8 mouse cellular contexts compared by ENCODE assay signal in genomic region chr7:25847722-25848443, GRCm38 (mm10). TPM values are rescaled to one million over a fixed set of nuclear protein-coding genes. Genes with fewer than 3 reads are reported as not detected.
DNase-seq lines count a peak whose midpoint lies in the region; ATAC-seq and TF ChIP-seq lines count a peak whose summit lies in the region.

No protein-coding gene starts in this region.

- 10% methylated on average over 13 of the region's 13 CpGs for WGBS in hindbrain, embryonic 15.5 days

- ATAC-seq in Patski, result peak; percentile 60
- ATAC-seq in hindbrain, embryonic 15.5 days (ENCODE audit: low FRiP score, low read depth), result peak; percentile 92

- no peaks in the 10 kb centered on the region for H3K4me1 ChIP-seq in hindbrain, embryonic 15.5 days (replicated peaks)

- POLR2A ChIA-PET in Patski (lab: Charles Lee), result no interaction called here

- H3K4me2 ChIP-seq in hindbrain, embryonic 15.5 days, result peak overlapping the region; percentile 65

- no peaks in the 10 kb centered on the region for H3K27me3 ChIP-seq in Patski
- H3K27me3 ChIP-seq in hindbrain, embryonic 15.5 days, result no peaks in the 10 kb centered on the region

- CTCF ChIA-PET in Patski (lab: Charles Lee), result no interaction called here

- peak overlapping the region; percentile 57 for H3K4me3 ChIP-seq in hindbrain, embryonic 15.5 days

- in situ Hi-C loops in Patski (cut with MboI; ENCODE audit: low pct_unique_long_range_greater_than_20kb), result no loop called here

- H3K27ac ChIP-seq in hindbrain, embryonic 15.5 days (replicated peaks), result peak overlapping the region; percentile 62

- no peak for DNase-seq in Patski (ENCODE audit: low read depth, low spot score)
- peak; percentile 92 to 95 for DNase-seq in cerebellum, postnatal 10 days
- peak; percentile 85 to 88 for DNase-seq in frontal cortex, postnatal 36 days (ENCODE audit: low spot score in 2 of 2)
- DNase-seq in layer of hippocampus, postnatal 36 days, result peak; percentile 81 to 84
- peak; percentile 87 for DNase-seq in lung, postnatal 25 days (ENCODE audit: low spot score)
- peak; percentile 47 for DNase-seq in retina, adult 2 months (ENCODE audit: low read depth, low spot score)
- peak; percentile 92 for DNase-seq in thymus, postnatal 25 days

- H3K9me3 ChIP-seq in hindbrain, embryonic 15.5 days, result no peaks in the 10 kb centered on the region

- peak; percentile 71 for TF ChIP-seq CTCF in Patski (IDR thresholded peaks at IDR 0.05)

- H3K36me3 ChIP-seq in hindbrain, embryonic 15.5 days, result no peaks in the 10 kb centered on the region

- H3K9ac ChIP-seq in hindbrain, embryonic 15.5 days, result peak overlapping the region; percentile 53

RNA-seq across cellular contexts. Expression of gene Cyp2s1, which starts 31.2 kb away (rescaled TPM):
- polyA plus RNA-seq in Patski (2021), result 0.42 TPM
- polyA plus RNA-seq in hindbrain, embryonic 15.5 days (2015; fragmentation: Nextera tagmentation; extraction: Ambion mirVana), result 3.2 and 3.3 TPM in 2 replicates
- total RNA-seq in layer of hippocampus, postnatal 36 days (2021), result 1 to 10 TPM; 1.8 to 2.3 TPM

RNA-seq across cellular contexts. Expression of gene Cyp2b10, which starts 49.5 kb away (rescaled TPM):
- not detected for polyA plus RNA-seq in Patski (2021)
- not detected in 2 replicates for polyA plus RNA-seq in hindbrain, embryonic 15.5 days (2015; fragmentation: Nextera tagmentation; extraction: Ambion mirVana)
- total RNA-seq in layer of hippocampus, postnatal 36 days (2021), result under 1 TPM; 0.17 to 0.33 TPM

RNA-seq across cellular contexts. Expression of gene Axl, which starts 59.4 kb away (rescaled TPM):
- polyA plus RNA-seq in Patski (2021), result 473 TPM
- polyA plus RNA-seq in hindbrain, embryonic 15.5 days (2015; fragmentation: Nextera tagmentation; extraction: Ambion mirVana), result 22.5 and 23.1 TPM in 2 replicates
- 10 to 100 TPM; 39.8 to 42.1 TPM for total RNA-seq in layer of hippocampus, postnatal 36 days (2021)

Comparison
In these comparisons a context has a peak if more than half of its experiments do, and no peak if none do; other contexts are left out.
1. RNA of gene Axl, which starts 59.4 kb away (polyA plus RNA-seq): 473 TPM in Patski (single experiment); 22.5 to 23.1 TPM in hindbrain, embryonic 15.5 days; every median in the first group is over 10 times any median in the second.